Mouse (Mus musculus) ZHBTc4 (cell line): Measurements from ENCODE around the gene Olfr131.

ENCODE experiments used
- DNase-seq: peaks from one replicate; pipeline ENCODE4 v3.0.0-alpha.2; 2011; ENCODE audit warnings: low read depth, low spot score

Gene Olfr131

GRCm38 (mm10) chr17:38088593-38088992 is at the start of gene Olfr131:
TSS of gene Olfr131 (minus strand) at chr17:38088693.
- no peak for DNase-seq

- DNase-seq: no peak
These were observed 45.9 kb upstream of the Olfr131 start, which contains the start of gene Olfr132 for GRCm38 (mm10) chr17:38134426-38134825. TSS of gene Olfr132 (minus strand) at chr17:38134526.

DNA sequence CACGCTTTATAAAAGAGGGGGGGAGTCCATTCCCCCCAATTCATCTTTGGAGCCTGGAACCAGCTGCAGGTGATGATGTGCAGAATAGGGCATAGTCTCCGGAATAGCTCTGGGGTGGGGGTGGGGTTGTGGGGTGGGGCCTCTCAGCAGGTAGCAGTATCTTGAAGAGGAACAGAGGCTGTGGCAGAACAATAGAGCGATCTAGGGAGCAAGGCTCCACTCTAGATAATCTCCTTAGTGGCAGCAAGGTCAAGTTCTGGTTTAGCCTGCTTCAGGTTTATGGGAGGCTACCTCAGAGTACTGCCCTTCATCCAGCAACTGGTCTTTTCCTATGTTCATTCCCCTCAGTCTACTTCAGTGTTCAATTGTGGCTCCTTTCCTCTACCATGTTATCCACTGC is 36.9 kb upstream of the Olfr131 start:
- DNase-seq: peak; percentile 59

- peak; percentile 66 for DNase-seq
These were observed 35.7 kb upstream of the Olfr131 start for GRCm38 (mm10) chr17:38124199-38124598.

DNA sequence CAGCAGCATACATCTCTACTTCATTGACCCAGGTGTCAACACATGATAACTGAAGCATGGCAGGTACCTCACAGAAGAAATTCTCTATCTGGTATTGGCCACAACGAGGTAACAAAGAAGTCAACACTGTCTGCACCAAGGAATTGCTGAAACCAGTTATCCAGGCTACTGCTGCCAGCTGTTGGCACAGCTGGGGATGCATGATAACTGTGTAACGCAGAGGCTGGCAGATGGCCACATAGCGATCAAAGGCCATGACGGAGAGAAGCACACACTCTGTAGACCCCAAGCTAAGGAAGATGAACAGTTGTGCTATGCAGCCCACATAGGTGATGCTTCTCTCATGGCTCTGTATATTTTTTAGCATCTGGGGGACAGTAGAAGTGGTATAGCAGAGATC is 6.1 kb downstream of the Olfr131 start:
- DNase-seq: no peak

- DNase-seq: no peak
These were observed 24.9 kb downstream of the Olfr131 start, which contains the start of gene Olfr130 for GRCm38 (mm10) chr17:38063621-38064020. TSS of gene Olfr130 (plus strand) at chr17:38063921.

DNA sequence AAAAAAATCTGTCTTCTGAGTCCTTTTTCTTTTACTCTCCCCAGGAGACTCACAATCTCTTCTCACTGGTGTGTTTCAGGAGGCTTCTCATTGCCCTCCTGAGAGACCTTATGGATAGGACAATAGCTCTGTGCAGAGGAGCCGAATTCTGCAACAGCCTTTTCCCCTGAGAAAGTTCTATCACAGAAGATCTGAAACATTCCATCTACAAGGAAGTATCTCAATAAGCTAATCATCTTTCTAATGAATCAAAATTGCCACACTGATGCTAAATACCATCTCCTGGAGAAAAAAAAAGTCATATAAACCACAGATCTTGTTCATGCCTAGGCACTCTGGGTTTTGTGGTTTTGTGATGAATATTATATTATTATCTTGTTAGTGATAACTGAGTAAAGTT is 28.5 kb downstream of the Olfr131 start, which contains the start of gene Olfr129:
Gene Olfr129, minus strand, starts transcription at position 101 of the 400 bp plus-strand sequence.
- DNase-seq: no peak
